Comparison of ENCODE assay signal across 10 mouse cellular contexts in the genomic region with DNA sequence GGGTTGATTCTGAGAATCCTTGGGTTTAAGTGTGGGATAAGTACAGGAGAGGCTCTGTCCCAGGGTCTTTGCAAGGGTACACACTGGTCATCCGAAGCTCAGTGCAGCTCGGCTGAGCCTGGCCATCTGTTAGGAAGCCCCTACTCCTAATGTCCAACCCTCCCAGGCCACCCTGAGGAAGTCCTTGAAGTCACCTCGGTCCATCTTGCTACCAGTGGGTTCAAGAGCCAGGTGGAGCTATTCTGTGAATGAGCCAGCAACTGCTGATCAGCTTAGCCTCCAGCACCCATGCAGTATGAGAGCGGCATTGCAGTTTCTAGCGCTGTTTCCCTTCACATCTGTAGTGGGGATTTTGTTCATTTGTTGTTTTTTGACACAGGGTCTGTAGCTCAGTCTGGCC. TPM values are rescaled to one million over a fixed set of nuclear protein-coding genes. Genes with fewer than 3 reads are reported as not detected.
DNase-seq lines count a peak whose midpoint lies in the region; ATAC-seq and TF ChIP-seq lines count a peak whose summit lies in the region.
"Had no signal": no experiment of that assay in that cellular context is flagged by ENCODE, and none has a peak within 500 bp of the region (broad histone marks: within the 10 kb centered on the region; RNA-seq: fewer than 3 reads in every experiment).

No protein-coding gene starts in this region.

- WGBS in heart, embryonic 12.5 days: 51% methylated on average over 5 of the region's 5 CpGs
- 48% methylated on average over 5 of the region's 5 CpGs for WGBS in forebrain, embryonic 11.5 days
- 62% methylated on average over 5 of the region's 5 CpGs for WGBS in limb, embryonic 13.5 days

- no peaks in the 10 kb centered on the region for H3K27me3 ChIP-seq in heart, embryonic 12.5 days (replicated peaks)
- no peaks in the 10 kb centered on the region for H3K27me3 ChIP-seq in E14TG2a.4 (ENCODE audit: insufficient read depth, low read length)
- H3K27me3 ChIP-seq in forebrain, embryonic 11.5 days (ENCODE audit: control insufficient read depth, insufficient read depth, low read length): no peaks in the 10 kb centered on the region
- no peaks in the 10 kb centered on the region for H3K27me3 ChIP-seq in limb, embryonic 13.5 days

- no peak overlapping the region for H3K27ac ChIP-seq in heart, embryonic 12.5 days (ENCODE audit: poor library complexity, severe bottlenecking)
- H3K27ac ChIP-seq in forebrain, embryonic 11.5 days (ENCODE audit: low read depth, low read length): peak overlapping the region; percentile 70; the same call in 1 of the 2 replicates
- peak overlapping the region; percentile 48; the same call in 1 of the 2 replicates for H3K27ac ChIP-seq in limb, embryonic 13.5 days
- H3K27ac ChIP-seq in left cerebral cortex, adult 2 months: no peak overlapping the region
- H3K27ac ChIP-seq: heart, adult 2 months had no signal

- H3K4me1 ChIP-seq in heart, embryonic 12.5 days (replicated peaks): peaks cover 54% of the 10 kb centered on the region
- H3K4me1 ChIP-seq in E14TG2a.4 (replicated peaks; ENCODE audit: low read depth, low read length): peaks cover 95% of the 10 kb centered on the region
- peaks cover 46% of the 10 kb centered on the region for H3K4me1 ChIP-seq in forebrain, embryonic 11.5 days (replicated peaks; ENCODE audit: control insufficient read depth, insufficient read depth, low read length)
- H3K4me1 ChIP-seq in limb, embryonic 13.5 days: peaks cover 63% of the 10 kb centered on the region

- H3K4me2 ChIP-seq in heart, embryonic 12.5 days: no peak overlapping the region
- H3K4me2 ChIP-seq in forebrain, embryonic 11.5 days (ENCODE audit: low read depth, low read length, severe bottlenecking): peak overlapping the region; percentile 8; the same call in 1 of the 2 replicates
- no peak overlapping the region for H3K4me2 ChIP-seq in limb, embryonic 13.5 days (replicated peaks)

- no peak for ATAC-seq in heart, embryonic 12.5 days (ENCODE audit: insufficient number of reproducible peaks, low FRiP score)
- no peak for ATAC-seq in forebrain, embryonic 11.5 days (replicated peaks; ENCODE audit: low FRiP score)
- ATAC-seq in limb, embryonic 13.5 days (ENCODE audit: low FRiP score, low read depth): no peak

- no peaks in the 10 kb centered on the region for H3K9me3 ChIP-seq in heart, embryonic 12.5 days (replicated peaks)
- no peaks in the 10 kb centered on the region for H3K9me3 ChIP-seq in E14TG2a.4 (ENCODE audit: low read length)
- H3K9me3 ChIP-seq in forebrain, embryonic 11.5 days (ENCODE audit: control insufficient read depth, low read length): no peaks in the 10 kb centered on the region
- H3K9me3 ChIP-seq in limb, embryonic 13.5 days: no peaks in the 10 kb centered on the region

- no peak overlapping the region for H3K4me3 ChIP-seq in heart, embryonic 12.5 days
- H3K4me3 ChIP-seq in E14TG2a.4 (replicated peaks; ENCODE audit: low read length): peak overlapping the region; percentile 43
- H3K4me3 ChIP-seq in forebrain, embryonic 11.5 days (ENCODE audit: low read depth, low read length): no peak overlapping the region
- no peak overlapping the region for H3K4me3 ChIP-seq in limb, embryonic 13.5 days
- H3K4me3 ChIP-seq in left cerebral cortex, adult 2 months: no peak overlapping the region
- H3K4me3 ChIP-seq: heart, adult 2 months had no signal

- DNase-seq in heart, postnatal 36 days: no peak
- DNase-seq in forebrain, embryonic 11.5 days (ENCODE audit: low spot score): peak; percentile 53
- no peak for DNase-seq in ovary, postnatal 36 days (ENCODE audit: low spot score)
- DNase-seq in cerebellum, postnatal 4 days (ENCODE audit: low spot score in 2 of 2): no peak
- no peak for DNase-seq in left cerebral cortex, adult 2 months (ENCODE audit: extremely low spot score in 1 of 2, low spot score in 2 of 2)
- DNase-seq: heart, adult 2 months; layer of hippocampus, adult 9-11 months had no signal

- intact Hi-C loops in heart, postnatal 36 days (cut with DNase I): no loop called here
- intact Hi-C loops in left cerebral cortex, adult 2 months (cut with DNase I): no loop called here

- 0 out of 2 replicates have a peak overlapping the region, but pooled peaks have one; percentile 24 for H3K9ac ChIP-seq in heart, embryonic 12.5 days
- peak overlapping the region; percentile 9 for H3K9ac ChIP-seq in forebrain, embryonic 11.5 days (ENCODE audit: low read length)
- H3K9ac ChIP-seq in limb, embryonic 13.5 days: peak overlapping the region; percentile 4; the same call in 1 of the 2 replicates

- TF ChIP-seq CTCF in E14TG2a.4 (conservative IDR thresholded peaks at IDR 0.05; ENCODE audit: low read length): no peak
- no peak for TF ChIP-seq CTCF in left cerebral cortex, adult 2 months (IDR thresholded peaks at IDR 0.05)

- peaks cover 45% of the 10 kb centered on the region for H3K36me3 ChIP-seq in heart, embryonic 12.5 days
- H3K36me3 ChIP-seq in E14TG2a.4 (ENCODE audit: insufficient read depth, low read length): peaks cover 67% of the 10 kb centered on the region
- peaks cover 10% of the 10 kb centered on the region for H3K36me3 ChIP-seq in forebrain, embryonic 11.5 days (ENCODE audit: control insufficient read depth, insufficient read depth, low read length)
- H3K36me3 ChIP-seq in limb, embryonic 13.5 days: peaks cover 55% of the 10 kb centered on the region

RNA-seq across cellular contexts. Expression of a gene that starts 7.9 kb away (rescaled TPM):
- polyA plus RNA-seq in heart, embryonic 12.5 days (2016; fragmentation: Nextera tagmentation; extraction: Ambion mirVana): 11.8 and 13.9 TPM in 2 replicates
- under 1 TPM; 0.22 to 0.58 TPM for total RNA-seq in heart, postnatal 36 days (2021)
- 44.4 and 46.2 TPM in 2 replicates for polyA plus RNA-seq in forebrain, embryonic 11.5 days (2014; fragmentation: Nextera tagmentation; extraction: Ambion mirVana)
- polyA plus RNA-seq in limb, embryonic 13.5 days (2015; fragmentation: Nextera tagmentation; extraction: Ambion mirVana): 32.9 and 33.9 TPM in 2 replicates
- total RNA-seq in left cerebral cortex, adult 2 months (2021): 1 to 10 TPM; 3.2 TPM

RNA-seq across cellular contexts. Expression of a gene that starts 8.0 kb away (rescaled TPM):
- polyA plus RNA-seq in heart, embryonic 12.5 days (2016; fragmentation: Nextera tagmentation; extraction: Ambion mirVana): 0.55 TPM in 1 of 2 replicates, not detected in the other
- not detected for total RNA-seq in heart, postnatal 36 days (2021)
- polyA plus RNA-seq in forebrain, embryonic 11.5 days (2014; fragmentation: Nextera tagmentation; extraction: Ambion mirVana): 0.43 and 1.1 TPM in 2 replicates
- 7.7 and 9.3 TPM in 2 replicates for polyA plus RNA-seq in limb, embryonic 13.5 days (2015; fragmentation: Nextera tagmentation; extraction: Ambion mirVana)
- not detected for total RNA-seq in left cerebral cortex, adult 2 months (2021)
- total RNA-seq: heart, adult 2 months had no signal

RNA-seq across cellular contexts. Expression of a gene that starts 12.8 kb away (rescaled TPM):
- polyA plus RNA-seq in heart, embryonic 12.5 days (2016; fragmentation: Nextera tagmentation; extraction: Ambion mirVana): 108 and 114 TPM in 2 replicates
- 10 to 100 TPM; 94.6 to 99.1 TPM for total RNA-seq in heart, postnatal 36 days (2021)
- 89.3 and 96.0 TPM in 2 replicates for polyA plus RNA-seq in forebrain, embryonic 11.5 days (2014; fragmentation: Nextera tagmentation; extraction: Ambion mirVana)
- polyA plus RNA-seq in limb, embryonic 13.5 days (2015; fragmentation: Nextera tagmentation; extraction: Ambion mirVana): 147 and 154 TPM in 2 replicates
- 10 to 100 TPM; 98.3 to 99.1 TPM for total RNA-seq in left cerebral cortex, adult 2 months (2021)

RNA-seq across cellular contexts. Expression of a gene that starts 13.5 kb away (rescaled TPM):
- 46.5 and 47.9 TPM in 2 replicates for polyA plus RNA-seq in heart, embryonic 12.5 days (2016; fragmentation: Nextera tagmentation; extraction: Ambion mirVana)
- 10 to 100 TPM; 65.0 to 75.6 TPM for total RNA-seq in heart, postnatal 36 days (2021)
- 89.2 and 95.0 TPM in 2 replicates for polyA plus RNA-seq in forebrain, embryonic 11.5 days (2014; fragmentation: Nextera tagmentation; extraction: Ambion mirVana)
- 46.6 and 48.2 TPM in 2 replicates for polyA plus RNA-seq in limb, embryonic 13.5 days (2015; fragmentation: Nextera tagmentation; extraction: Ambion mirVana)
- 100 to 1,000 TPM; 137 to 148 TPM for total RNA-seq in left cerebral cortex, adult 2 months (2021)

RNA-seq across cellular contexts. Expression of a gene that starts 30.3 kb away (rescaled TPM):
- 108 and 113 TPM in 2 replicates for polyA plus RNA-seq in heart, embryonic 12.5 days (2016; fragmentation: Nextera tagmentation; extraction: Ambion mirVana)
- 100 to 1,000 TPM; 121 to 130 TPM for total RNA-seq in heart, postnatal 36 days (2021)
- polyA plus RNA-seq in forebrain, embryonic 11.5 days (2014; fragmentation: Nextera tagmentation; extraction: Ambion mirVana): 19.4 and 20.4 TPM in 2 replicates
- 174 and 183 TPM in 2 replicates for polyA plus RNA-seq in limb, embryonic 13.5 days (2015; fragmentation: Nextera tagmentation; extraction: Ambion mirVana)
- 10 to 100 TPM; 59.3 to 61.7 TPM for total RNA-seq in left cerebral cortex, adult 2 months (2021)

Comparison
In these comparisons a context has a peak if more than half of its experiments do, and no peak if none do; other contexts are left out.
1. H3K27ac ChIP-seq: peak in forebrain, embryonic 11.5 days (single experiment) and limb, embryonic 13.5 days (single experiment); none in heart, embryonic 12.5 days (single experiment) and left cerebral cortex, adult 2 months (single experiment).
2. Peak in every context shown above with its lines, with median percentiles within 50 percentile points of each other: H3K9ac ChIP-seq.